Comparison of ENCODE assay signal across 8 mouse cellular contexts in the genomic region with DNA sequence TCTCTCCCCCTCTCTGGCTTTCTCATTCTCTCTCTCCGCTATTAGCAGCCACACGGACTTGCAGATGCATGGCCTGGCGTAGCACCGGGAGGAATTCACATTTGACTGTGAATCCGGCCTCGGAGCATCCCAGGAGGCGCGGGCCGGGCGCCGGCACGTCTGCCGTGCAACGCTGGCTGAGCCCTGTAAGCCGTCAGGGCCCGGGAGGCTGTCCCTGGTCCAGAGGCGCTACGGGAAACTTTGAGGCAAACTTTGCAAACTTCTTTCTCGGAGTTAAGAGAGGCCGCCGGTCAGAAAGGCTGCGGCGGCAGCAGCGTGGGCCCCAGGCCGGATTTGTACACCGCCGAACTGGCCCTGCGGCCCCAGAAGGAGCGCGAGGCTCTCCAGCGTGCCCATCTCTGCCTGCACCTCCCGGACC. TPM values are rescaled to one million over a fixed set of nuclear protein-coding genes. Genes with fewer than 3 reads are reported as not detected.
DNase-seq lines count a peak whose midpoint lies in the region; ATAC-seq and TF ChIP-seq lines count a peak whose summit lies in the region.

No protein-coding gene starts in this region.

- no peaks in the 10 kb centered on the region for H3K9me3 ChIP-seq in forebrain, embryonic 13.5 days (replicated peaks)
- no peaks in the 10 kb centered on the region for H3K9me3 ChIP-seq in intestine, postnatal 0 days (ENCODE audit: control insufficient read depth)
- no peaks in the 10 kb centered on the region for H3K9me3 ChIP-seq in lung, embryonic 16.5 days (ENCODE audit: control insufficient read depth, low read length)
- H3K9me3 ChIP-seq in stomach, postnatal 0 days (ENCODE audit: control insufficient read depth, low read length), result no peaks in the 10 kb centered on the region

- DNase-seq in kidney, adult 18-20 months, result peak; percentile 65
- no peak for DNase-seq in kidney, adult 11 months
- DNase-seq in stomach, postnatal 0 days (ENCODE audit: low spot score), result peak; percentile 35
- no peak for DNase-seq in urinary bladder, postnatal 10 days (ENCODE audit: low spot score)
- DNase-seq in right cerebral cortex, postnatal 4 days, result no peak

- no peak for TF ChIP-seq EP300 in stomach, postnatal 0 days (optimal IDR thresholded peaks at IDR 0.05)

- H3K4me1 ChIP-seq in forebrain, embryonic 13.5 days, result peaks cover 52% of the 10 kb centered on the region
- 0 out of 2 replicates have a peak, but pooled peaks cover 4% of the 10 kb centered on the region for H3K4me1 ChIP-seq in intestine, postnatal 0 days (replicated peaks; ENCODE audit: control insufficient read depth, insufficient read depth, low read length)
- peaks cover 2% of the 10 kb centered on the region; the same call in 1 of the 2 replicates for H3K4me1 ChIP-seq in lung, embryonic 16.5 days (replicated peaks; ENCODE audit: control insufficient read depth, insufficient read depth, low read length)
- H3K4me1 ChIP-seq in stomach, postnatal 0 days (replicated peaks; ENCODE audit: control insufficient read depth, insufficient read depth), result 0 out of 2 replicates have a peak, but pooled peaks cover 2% of the 10 kb centered on the region

- WGBS in forebrain, embryonic 13.5 days, result 0% methylated on average over 32 of the region's 32 CpGs
- 1% methylated on average over 32 of the region's 32 CpGs for WGBS in intestine, postnatal 0 days
- WGBS in lung, embryonic 16.5 days, result under 1% methylated on average over 32 of the region's 32 CpGs
- 5% methylated on average over 32 of the region's 32 CpGs for WGBS in stomach, postnatal 0 days

- no peak for TF ChIP-seq CTCF in intestine, postnatal 0 days (IDR thresholded peaks at IDR 0.05; ENCODE audit: low read depth)
- no peak for TF ChIP-seq CTCF in stomach, postnatal 0 days (IDR thresholded peaks at IDR 0.05; ENCODE audit: low read depth)

- no peaks in the 10 kb centered on the region for H3K36me3 ChIP-seq in forebrain, embryonic 13.5 days (ENCODE audit: poor library complexity, severe bottlenecking)
- no peaks in the 10 kb centered on the region for H3K36me3 ChIP-seq in intestine, postnatal 0 days (ENCODE audit: control insufficient read depth, insufficient read depth)
- no peaks in the 10 kb centered on the region for H3K36me3 ChIP-seq in lung, embryonic 16.5 days (ENCODE audit: control insufficient read depth, insufficient read depth, low read length)
- H3K36me3 ChIP-seq in stomach, postnatal 0 days (ENCODE audit: control insufficient read depth, insufficient read depth, low read length), result no peaks in the 10 kb centered on the region

- H3K9ac ChIP-seq in forebrain, embryonic 13.5 days, result no peak overlapping the region
- H3K9ac ChIP-seq in intestine, postnatal 0 days (ENCODE audit: low read depth, low read length), result no peak overlapping the region
- peak overlapping the region; percentile 64 for H3K9ac ChIP-seq in lung, embryonic 16.5 days (ENCODE audit: low read length)
- H3K9ac ChIP-seq in stomach, postnatal 0 days (ENCODE audit: low read length), result no peak overlapping the region

- peak overlapping the region; percentile 14 for H3K4me3 ChIP-seq in forebrain, embryonic 13.5 days
- peak overlapping the region; percentile 32 for H3K4me3 ChIP-seq in intestine, postnatal 0 days (ENCODE audit: low read depth, low read length)
- peak overlapping the region; percentile 45 for H3K4me3 ChIP-seq in lung, embryonic 16.5 days (ENCODE audit: low read length)
- H3K4me3 ChIP-seq in stomach, postnatal 0 days (ENCODE audit: low read depth, low read length), result peak overlapping the region; percentile 29

- peak overlapping the region; percentile 36 for H3K4me2 ChIP-seq in forebrain, embryonic 13.5 days
- H3K4me2 ChIP-seq in intestine, postnatal 0 days (replicated peaks; ENCODE audit: low read depth), result peak overlapping the region; percentile 56
- H3K4me2 ChIP-seq in lung, embryonic 16.5 days (ENCODE audit: low read depth, low read length), result peak overlapping the region; percentile 69
- peak overlapping the region; percentile 55 for H3K4me2 ChIP-seq in stomach, postnatal 0 days (replicated peaks; ENCODE audit: low read depth)

- ATAC-seq in forebrain, embryonic 13.5 days, result no peak
- ATAC-seq in intestine, postnatal 0 days, result no peak
- no peak for ATAC-seq in lung, embryonic 16.5 days (ENCODE audit: low read depth)
- ATAC-seq in stomach, postnatal 0 days (ENCODE audit: low FRiP score, low TSS enrichment), result no peak

- H3K27ac ChIP-seq in forebrain, embryonic 13.5 days, result no peak overlapping the region
- no peak overlapping the region for H3K27ac ChIP-seq in intestine, postnatal 0 days (ENCODE audit: low read depth, low read length)
- peak overlapping the region; percentile 89 for H3K27ac ChIP-seq in lung, embryonic 16.5 days (ENCODE audit: low read length)
- H3K27ac ChIP-seq in stomach, postnatal 0 days (replicated peaks), result no peak overlapping the region

- H3K27me3 ChIP-seq in forebrain, embryonic 13.5 days, result peaks cover 92% of the 10 kb centered on the region
- H3K27me3 ChIP-seq in intestine, postnatal 0 days (replicated peaks; ENCODE audit: control insufficient read depth, insufficient read depth, low read length), result peaks cover 92% of the 10 kb centered on the region
- H3K27me3 ChIP-seq in lung, embryonic 16.5 days (ENCODE audit: control insufficient read depth, insufficient read depth, low read depth, low read length), result peaks cover 58% of the 10 kb centered on the region
- peaks cover 10% of the 10 kb centered on the region; the same call in 1 of the 2 replicates for H3K27me3 ChIP-seq in stomach, postnatal 0 days (ENCODE audit: control insufficient read depth, insufficient read depth, low read length)

RNA-seq across cellular contexts. Expression of a gene that starts 3.4 kb away (rescaled TPM):
- polyA plus RNA-seq in forebrain, embryonic 13.5 days (2015; fragmentation: Nextera tagmentation; extraction: Ambion mirVana), result 2.7 and 3.8 TPM in 2 replicates
- polyA plus RNA-seq in intestine, postnatal 0 days (2015; fragmentation: Nextera tagmentation; extraction: Ambion mirVana), result 0.29 and 0.60 TPM in 2 replicates
- polyA plus RNA-seq in lung, embryonic 16.5 days (2015; fragmentation: Nextera tagmentation; extraction: Ambion mirVana), result 20.7 and 24.8 TPM in 2 replicates
- 7.6 and 7.7 TPM in 2 replicates for polyA plus RNA-seq in stomach, postnatal 0 days (2015; fragmentation: Nextera tagmentation; extraction: Ambion mirVana)

Comparison
In these comparisons a context has a peak if more than half of its experiments do, and no peak if none do; other contexts are left out.
1. DNase-seq: peak in kidney, adult 18-20 months (single experiment) and stomach, postnatal 0 days (single experiment); none in kidney, adult 11 months (single experiment), urinary bladder, postnatal 10 days (single experiment) and right cerebral cortex, postnatal 4 days (single experiment).
2. Peak in every context shown above with its lines, with median percentiles within 50 percentile points of each other: H3K4me2 ChIP-seq and H3K4me3 ChIP-seq.